Mouse (Mus musculus) left cerebral cortex, postnatal 25 days (tissue): ENCODE data around the gene Psme4. TPM values are rescaled to one million over a fixed set of nuclear protein-coding genes. Genes with fewer than 3 reads are reported as not detected.

Experiments
- DNase-seq, 2 experiments: peaks; one replicate each; pipeline ENCODE4 v3.0.0; 2022; ENCODE audit warnings: low spot score in 2 of 2, mixed read lengths in 1 of 2
- intact Hi-C: fragments of 180-260 bp; cut with DNase I; formaldehyde crosslinking; loops from one replicate; pipeline ENCODE4 v1.15.1; 2025
- total RNA-seq, 2 experiments: library from RNA; stranded (reverse); gene quantifications; 2 replicates each; pipeline ENCODE4 v1.2.3; 2021

The Psme4 gene
- total RNA-seq, 2 experiments from 2014 or later, result 41.7 to 51.1 TPM

DNA sequence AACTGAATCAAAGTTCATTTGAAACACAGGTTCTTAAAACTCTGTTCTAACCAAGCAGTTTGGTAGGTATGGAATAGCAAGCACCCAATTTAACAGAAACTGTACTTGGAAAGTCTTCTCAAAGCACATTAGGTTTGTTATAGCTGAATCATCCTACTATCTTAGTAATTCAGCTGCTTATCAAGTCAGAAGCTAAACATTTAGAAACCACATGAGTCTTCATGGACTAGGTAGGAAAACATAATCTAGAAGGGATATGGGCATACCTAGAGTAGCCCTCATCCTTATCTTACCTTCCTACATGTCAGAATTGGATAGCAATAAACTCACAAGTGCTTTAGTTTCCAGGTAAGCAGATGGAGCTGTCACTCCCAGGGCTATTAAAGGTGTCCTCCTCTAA, 156.6 kb downstream of the Psme4 start:
- intact Hi-C loops, result loop anchor here (10.0 kb wide), 1 partner anchor 253 kb away; no protein-coding TSS in a partner anchor
- DNase-seq, result no peak

DNA sequence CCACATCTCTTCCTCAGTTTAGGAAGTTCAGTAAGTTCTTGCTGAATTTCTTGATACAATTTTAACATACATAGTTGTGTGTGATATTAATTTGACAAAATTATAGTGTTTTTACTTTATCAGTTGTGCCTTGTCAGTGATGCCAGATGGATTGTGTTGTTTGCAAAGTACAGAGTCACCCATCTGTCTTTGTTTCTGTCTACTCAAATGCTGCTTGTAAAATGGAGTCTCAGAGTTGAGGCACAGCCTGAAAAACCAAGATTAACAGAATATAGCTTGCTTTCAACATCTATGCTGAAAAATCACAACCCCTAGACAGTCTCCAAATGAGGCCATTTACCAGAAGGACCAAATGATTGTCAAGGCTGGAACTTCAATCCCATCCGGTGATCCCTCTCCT, 157.0 kb downstream of the Psme4 start:
- intact Hi-C loops, result loop anchor here (10.0 kb wide), 1 partner anchor 254 kb away; no protein-coding TSS in a partner anchor
- no peak for DNase-seq

Other genes starting within 250 kb of the Psme4 start
- 10 to 100 TPM; 26.7 to 28.7 TPM for gene Acyp2, start 122.1 kb upstream of the Psme4 start, total RNA-seq
- gene Gpr75, start 113.6 kb downstream of the Psme4 start, total RNA-seq, result 10 to 100 TPM; 11.1 to 11.2 TPM
- 10 to 100 TPM; 15.7 to 17.9 TPM for gene Asb3, start 113.7 kb downstream of the Psme4 start, total RNA-seq
- 10 to 100 TPM; 56.9 to 61.0 TPM for gene Erlec1, start 182.6 kb downstream of the Psme4 start, total RNA-seq
- 10 to 100 TPM; 15.6 to 19.0 TPM for gene Chac2, start 214.6 kb downstream of the Psme4 start, total RNA-seq